Mouse (Mus musculus) spleen, postnatal 4 days (tissue): ENCODE results near the gene Tceal7.
"Not testable (repeated sequence)": the region's sequence is repeated elsewhere in the genome, so short reads cannot be mapped to it uniquely, and the experiment has no call there.

ENCODE experiments used
- DNase-seq, 2 experiments: peaks; one replicate each; pipeline ENCODE4 v3.0.0; 2022; ENCODE audit warnings: low spot score in 2 of 2

The Tceal7 gene

GRCm38 (mm10) chrX:136248811-136249210 is 34.2 kb downstream of the Tceal7 start:
- no peak for DNase-seq

GRCm38 (mm10) chrX:136249671-136250070 is 35.1 kb downstream of the Tceal7 start:
- no peak for DNase-seq

- no peak for DNase-seq
These were observed 37.6 kb downstream of the Tceal7 start for GRCm38 (mm10) chrX:136252023-136252729.

- no peak for DNase-seq
These were observed 53.1 kb downstream of the Tceal7 start for GRCm38 (mm10) chrX:136267720-136268119.

- DNase-seq = no peak
These were observed 53.6 kb downstream of the Tceal7 start for GRCm38 (mm10) chrX:136268173-136268572.

GRCm38 (mm10) chrX:136269743-136270392 is 55.3 kb downstream of the Tceal7 start, which contains the start of gene Bex3:
Gene Bex3 (plus strand): TSS chrX:136270253.
- peak in 1 of 2 experiments; percentile 40 for DNase-seq

GRCm38 (mm10) chrX:136270393-136271111 is 56.0 kb downstream of the Tceal7 start:
- DNase-seq = not testable (repeated sequence)

- no peak for DNase-seq
These were observed 60.0 kb downstream of the Tceal7 start for GRCm38 (mm10) chrX:136274542-136274941.

GRCm38 (mm10) chrX:136275386-136275785 is 60.8 kb downstream of the Tceal7 start:
- no peak for DNase-seq
